14 mouse cellular contexts compared by ENCODE assay signal in the genomic region with DNA sequence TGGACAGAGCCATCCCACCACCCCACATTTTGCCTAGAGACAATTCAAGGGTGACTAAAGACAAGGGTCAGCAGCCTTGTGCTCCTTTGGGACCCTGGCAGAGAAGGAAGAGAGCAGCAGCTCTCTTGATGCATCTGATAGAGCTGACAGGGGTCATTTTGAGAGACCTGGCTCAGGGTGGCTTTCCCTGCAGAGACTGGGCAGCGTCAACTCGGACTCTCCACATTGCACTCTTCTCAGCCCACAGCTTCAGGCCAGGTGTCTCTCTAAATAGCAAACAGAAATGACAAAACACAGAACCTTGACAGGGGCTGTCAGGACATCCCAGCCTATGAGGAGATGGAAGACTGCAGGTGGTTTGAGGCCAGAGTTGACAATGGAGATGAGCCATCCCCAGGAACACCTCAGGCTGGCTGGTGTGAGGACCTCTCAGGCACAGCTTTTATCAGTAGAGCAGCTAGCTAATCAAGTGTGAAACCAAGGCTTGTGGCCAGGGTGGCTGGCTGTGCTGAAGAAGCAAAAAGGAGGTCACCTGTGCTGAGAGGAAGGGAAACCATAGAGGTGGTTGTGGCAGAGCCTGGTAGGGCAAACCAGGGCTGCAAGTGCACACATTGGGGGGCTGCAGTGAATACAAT.
A peak's percentile ranks its signal among the peaks of the same experiment; 100 is the strongest.
DNase-seq lines count a peak whose midpoint lies in the region; ATAC-seq lines count a peak whose summit lies in the region.
"Had no signal": no experiment of that assay in that cellular context is flagged by ENCODE, and none has a peak within 500 bp of the region (broad histone marks: within the 10 kb centered on the region; RNA-seq: fewer than 3 reads in every experiment).

No protein-coding gene starts in this region.

- 88% methylated on average over 2 of the region's 2 CpGs for WGBS in forebrain, embryonic 13.5 days
- WGBS in forebrain, embryonic 11.5 days, result 93% methylated on average over 2 of the region's 2 CpGs
- 93% methylated on average over 2 of the region's 2 CpGs for WGBS in neural tube, embryonic 13.5 days
- 78% methylated on average over 2 of the region's 2 CpGs for WGBS in hindbrain, embryonic 15.5 days

- H3K4me2 ChIP-seq in forebrain, embryonic 13.5 days, result no peak overlapping the region
- H3K4me2 ChIP-seq in forebrain, embryonic 11.5 days (ENCODE audit: low read depth, low read length, severe bottlenecking), result no peak overlapping the region
- H3K4me2 ChIP-seq in neural tube, embryonic 13.5 days, result no peak overlapping the region
- H3K4me2 ChIP-seq in hindbrain, embryonic 15.5 days, result no peak overlapping the region
- H3K4me2 ChIP-seq: liver, embryonic 11.5 days; lung, embryonic 14.5 days had no signal

- H3K4me3 ChIP-seq in forebrain, embryonic 13.5 days, result no peak overlapping the region
- H3K4me3 ChIP-seq in forebrain, embryonic 11.5 days (ENCODE audit: low read depth, low read length), result no peak overlapping the region
- H3K4me3 ChIP-seq in neural tube, embryonic 13.5 days, result no peak overlapping the region
- H3K4me3 ChIP-seq in hindbrain, embryonic 15.5 days, result no peak overlapping the region

- DNase-seq in forebrain, embryonic 11.5 days (ENCODE audit: low spot score), result no peak
- no peak for DNase-seq in neural tube, embryonic 10.5 days (ENCODE audit: extremely low spot score, low spot score)
- DNase-seq in liver, result no peak
- no peak for DNase-seq in spleen, postnatal 36 days (ENCODE audit: low spot score in 2 of 2)
- DNase-seq: adrenal gland, postnatal 25 days; kidney, adult 9 months; kidney, postnatal 4 days; lung, embryonic 14.5 days had no signal

- H3K36me3 ChIP-seq in forebrain, embryonic 13.5 days (ENCODE audit: poor library complexity, severe bottlenecking), result no peaks in the 10 kb centered on the region
- H3K36me3 ChIP-seq in forebrain, embryonic 11.5 days (ENCODE audit: control insufficient read depth, insufficient read depth, low read length), result no peaks in the 10 kb centered on the region
- H3K36me3 ChIP-seq in neural tube, embryonic 13.5 days, result no peaks in the 10 kb centered on the region
- H3K36me3 ChIP-seq in hindbrain, embryonic 15.5 days, result no peaks in the 10 kb centered on the region
- H3K36me3 ChIP-seq: G1E had no signal

- H3K4me1 ChIP-seq in forebrain, embryonic 13.5 days, result peaks cover 37% of the 10 kb centered on the region
- H3K4me1 ChIP-seq in forebrain, embryonic 11.5 days (replicated peaks; ENCODE audit: control insufficient read depth, insufficient read depth, low read length), result no peaks in the 10 kb centered on the region
- H3K4me1 ChIP-seq in neural tube, embryonic 13.5 days (replicated peaks), result peaks cover 57% of the 10 kb centered on the region
- peaks cover 33% of the 10 kb centered on the region for H3K4me1 ChIP-seq in hindbrain, embryonic 15.5 days (replicated peaks)

- H3K27ac ChIP-seq in forebrain, embryonic 13.5 days, result peak overlapping the region; percentile 85
- no peak overlapping the region for H3K27ac ChIP-seq in forebrain, embryonic 11.5 days (ENCODE audit: low read depth, low read length)
- H3K27ac ChIP-seq in neural tube, embryonic 13.5 days (replicated peaks), result peak overlapping the region; percentile 84
- H3K27ac ChIP-seq in hindbrain, embryonic 15.5 days (replicated peaks), result peak overlapping the region; percentile 86

- no peaks in the 10 kb centered on the region for H3K9me3 ChIP-seq in forebrain, embryonic 13.5 days (replicated peaks)
- no peaks in the 10 kb centered on the region for H3K9me3 ChIP-seq in forebrain, embryonic 11.5 days (ENCODE audit: control insufficient read depth, low read length)
- H3K9me3 ChIP-seq in neural tube, embryonic 13.5 days, result no peaks in the 10 kb centered on the region
- H3K9me3 ChIP-seq in hindbrain, embryonic 15.5 days, result no peaks in the 10 kb centered on the region

- no peaks in the 10 kb centered on the region for H3K27me3 ChIP-seq in forebrain, embryonic 13.5 days
- no peaks in the 10 kb centered on the region for H3K27me3 ChIP-seq in forebrain, embryonic 11.5 days (ENCODE audit: control insufficient read depth, insufficient read depth, low read length)
- no peaks in the 10 kb centered on the region for H3K27me3 ChIP-seq in neural tube, embryonic 13.5 days
- H3K27me3 ChIP-seq in hindbrain, embryonic 15.5 days, result no peaks in the 10 kb centered on the region

- ATAC-seq in forebrain, embryonic 13.5 days, result no peak
- ATAC-seq in forebrain, embryonic 11.5 days (replicated peaks; ENCODE audit: low FRiP score), result no peak
- ATAC-seq in neural tube, embryonic 13.5 days (ENCODE audit: low read depth), result no peak
- no peak for ATAC-seq in hindbrain, embryonic 15.5 days (ENCODE audit: low FRiP score, low read depth)
- ATAC-seq: inflammation-experienced regulatory T-cells, adult 6 months had no signal

- H3K9ac ChIP-seq in forebrain, embryonic 13.5 days, result no peak overlapping the region
- no peak overlapping the region for H3K9ac ChIP-seq in forebrain, embryonic 11.5 days (ENCODE audit: low read length)
- no peak overlapping the region for H3K9ac ChIP-seq in neural tube, embryonic 13.5 days
- H3K9ac ChIP-seq in hindbrain, embryonic 15.5 days, result no peak overlapping the region
- H3K9ac ChIP-seq: lung, embryonic 14.5 days had no signal
